Mouse (Mus musculus) CD4-positive helper T cell, adult 2 months (primary cell): ENCODE results near the gene Gngt2.
"Not testable (repeated sequence)": the region's sequence is repeated elsewhere in the genome, so short reads cannot be mapped to it uniquely, and the experiment has no call there.

Experiments used
- DNase-seq: peaks from one replicate; pipeline ENCODE4 v3.0.0-alpha.2; 2012; ENCODE audit warnings: low read depth, missing footprints, low spot score

Gngt2 gene

DNA sequence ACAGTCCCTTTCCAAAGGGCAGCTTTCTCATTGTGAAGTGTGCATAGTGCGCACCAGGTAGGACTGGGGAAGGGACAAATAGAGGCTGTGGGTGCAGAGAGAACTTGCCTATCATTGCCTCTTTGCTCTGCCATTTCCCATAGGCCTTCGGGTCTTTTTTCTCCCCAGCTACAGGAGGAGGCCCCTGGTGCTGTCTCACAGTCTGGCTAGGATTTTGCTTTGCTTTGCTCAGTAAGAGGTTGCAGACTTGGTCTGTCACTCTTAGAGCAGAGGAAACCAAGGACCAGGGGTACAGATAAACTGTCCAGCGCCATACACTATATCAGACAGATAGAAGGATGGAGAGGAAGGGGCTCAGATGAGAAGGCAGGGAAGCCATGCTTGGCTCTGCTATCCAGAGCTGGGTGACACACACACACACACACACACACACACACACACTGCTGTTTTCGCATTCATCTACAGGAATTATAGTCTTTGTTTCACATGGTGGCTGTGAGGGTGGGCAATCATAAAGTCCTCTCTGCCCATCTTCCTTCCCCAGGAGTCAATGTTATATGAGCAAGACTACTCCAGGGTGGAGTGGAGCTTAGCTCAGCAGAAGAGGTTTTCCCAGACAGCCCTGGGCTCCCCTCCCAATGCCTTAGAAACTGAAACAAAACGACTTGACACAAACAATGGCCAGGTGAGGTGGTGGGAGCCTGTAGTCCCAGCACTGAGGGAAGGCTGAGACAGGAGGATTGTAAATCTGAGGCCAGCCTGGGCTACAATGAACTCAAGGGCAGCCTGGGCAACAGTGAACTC, 3.9 kb downstream of the Gngt2 start:
- DNase-seq = no peak

DNA sequence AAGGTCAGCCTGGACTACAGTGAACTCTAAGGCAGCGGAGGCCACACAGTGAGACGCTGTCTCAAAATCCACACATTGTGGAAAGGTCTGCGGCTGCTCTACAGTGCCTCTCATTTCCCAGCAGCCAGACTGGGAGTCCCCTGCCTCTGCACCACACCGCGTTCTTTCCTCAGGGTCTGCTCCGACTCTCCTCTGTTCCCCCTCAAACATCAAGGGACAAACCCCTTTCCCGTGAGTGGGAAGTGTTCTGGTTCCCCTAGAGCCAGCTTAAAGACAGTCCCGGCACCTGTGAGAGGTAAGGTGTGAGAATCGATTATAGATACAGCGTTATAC, 4.4 kb downstream of the Gngt2 start:
- no peak for DNase-seq

DNA sequence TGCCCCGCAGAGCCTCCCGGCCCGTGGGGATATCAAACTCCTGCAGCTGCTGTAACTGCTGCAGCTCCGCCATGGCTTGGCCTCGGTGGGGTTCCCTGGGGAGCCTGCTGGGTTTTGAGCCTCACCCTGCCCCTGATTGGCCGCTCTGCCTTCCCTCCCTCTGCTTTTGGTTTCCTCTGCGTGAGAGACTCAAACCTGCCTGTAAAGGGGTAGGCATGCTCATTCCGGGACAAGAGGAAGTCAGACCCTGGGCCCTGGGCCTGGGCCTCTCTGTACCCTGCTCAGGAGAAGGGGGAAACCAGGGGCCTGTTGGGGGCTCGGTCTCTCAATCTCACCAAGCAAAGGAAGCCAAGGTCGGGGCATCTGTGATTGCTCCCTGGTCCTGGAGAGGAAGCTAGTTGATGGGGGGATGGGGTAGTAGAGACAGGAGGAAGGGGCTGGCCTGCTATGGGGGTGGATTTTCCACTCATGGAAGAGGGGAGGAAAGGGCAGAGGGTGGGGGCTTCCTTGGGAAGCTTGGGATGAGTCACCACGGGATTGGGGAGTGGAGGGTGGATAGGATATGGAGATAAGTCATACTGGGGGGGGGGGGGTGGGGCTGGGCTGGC, 5.2 kb downstream of the Gngt2 start, which contains the start of gene Abi3:
Gene Abi3, minus strand, starts transcription at position 403 of the 608 bp plus-strand sequence.
- DNase-seq = peak; percentile 70

DNA sequence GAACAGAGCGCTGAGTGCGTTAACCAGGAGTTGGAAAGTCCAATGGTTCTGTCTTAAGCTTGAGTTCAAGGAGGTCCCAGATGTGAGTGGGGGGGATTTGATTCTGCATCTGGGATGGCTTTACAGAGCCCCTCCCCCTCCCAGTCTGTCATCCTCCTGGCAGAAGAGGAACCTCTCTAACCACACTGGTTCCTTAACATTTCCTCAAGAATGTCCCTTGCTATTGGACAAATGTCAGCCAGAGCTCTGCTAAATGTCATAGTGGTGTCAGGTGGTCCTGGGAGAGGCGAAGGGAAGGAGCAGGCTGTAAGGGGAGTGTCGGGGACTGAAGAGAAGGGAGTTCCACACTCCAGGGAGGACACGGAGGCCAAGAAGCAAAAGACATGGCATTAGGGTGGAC, 5.9 kb downstream of the Gngt2 start:
- DNase-seq = no peak

DNA sequence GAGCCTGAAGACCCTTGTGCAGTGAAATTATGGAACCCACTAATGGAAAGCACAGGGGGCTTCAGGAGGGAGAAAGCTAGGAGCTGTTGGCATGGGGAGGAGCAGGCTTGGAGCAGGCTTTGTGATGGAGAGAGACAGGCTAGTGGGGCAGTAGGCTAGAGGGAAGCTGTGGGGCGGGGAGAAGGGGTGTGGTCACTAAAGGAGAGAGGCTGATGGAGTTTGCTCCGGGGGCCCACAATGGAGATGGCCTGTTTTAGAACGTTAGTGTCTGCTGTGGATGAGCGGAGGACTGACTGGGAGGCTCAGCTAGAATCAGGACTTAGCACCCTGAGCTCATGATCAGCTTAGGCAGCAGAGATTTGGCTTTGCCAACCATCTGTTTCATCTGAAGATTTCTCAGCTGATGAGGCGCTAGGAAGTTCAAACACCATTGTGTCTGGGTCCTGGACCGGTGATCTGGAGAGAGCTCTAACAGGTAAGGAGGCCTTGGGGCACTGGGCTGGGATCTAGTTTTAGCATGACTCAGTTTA, 6.5 kb downstream of the Gngt2 start:
- no peak for DNase-seq

DNA sequence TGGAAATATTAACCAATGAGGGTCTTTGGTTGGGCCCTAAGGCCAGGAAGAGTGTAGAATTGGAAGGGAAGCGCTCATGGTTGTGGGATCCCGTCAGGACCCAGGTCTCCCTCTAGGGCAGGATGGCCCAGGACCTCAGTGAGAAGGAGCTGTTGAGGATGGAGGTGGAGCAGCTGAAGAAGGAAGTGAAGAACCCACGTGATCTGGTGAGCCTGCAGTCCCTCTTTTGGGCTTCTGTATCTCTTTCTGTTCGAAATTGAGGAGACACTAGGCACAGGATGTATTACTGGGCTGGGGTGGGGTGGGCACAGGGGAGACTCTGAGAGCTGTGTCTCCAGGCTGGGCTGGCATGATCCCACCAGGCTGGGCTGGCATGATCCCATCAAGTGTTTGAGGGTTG, 7.9 kb downstream of the Gngt2 start:
- DNase-seq = no peak

DNA sequence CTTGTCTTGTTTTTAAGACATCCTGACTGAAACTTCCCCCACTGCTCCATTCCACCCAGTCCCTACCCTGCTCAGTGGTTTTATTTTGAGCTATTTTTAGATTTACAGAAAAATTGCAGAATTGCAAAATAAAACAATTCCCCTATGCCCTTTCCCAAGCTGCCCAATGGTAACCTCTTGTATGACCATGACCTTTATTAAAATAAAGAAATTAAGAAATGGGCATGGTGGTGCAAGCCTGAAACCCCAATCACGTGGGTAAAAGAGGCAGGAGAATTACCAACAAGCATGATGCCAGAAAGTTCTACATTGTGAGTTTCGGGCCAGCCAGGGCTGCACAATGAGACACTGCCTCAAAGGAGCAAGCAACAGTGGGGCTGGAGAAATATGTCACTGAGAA, 13.9 kb downstream of the Gngt2 start:
- DNase-seq = no peak

DNA sequence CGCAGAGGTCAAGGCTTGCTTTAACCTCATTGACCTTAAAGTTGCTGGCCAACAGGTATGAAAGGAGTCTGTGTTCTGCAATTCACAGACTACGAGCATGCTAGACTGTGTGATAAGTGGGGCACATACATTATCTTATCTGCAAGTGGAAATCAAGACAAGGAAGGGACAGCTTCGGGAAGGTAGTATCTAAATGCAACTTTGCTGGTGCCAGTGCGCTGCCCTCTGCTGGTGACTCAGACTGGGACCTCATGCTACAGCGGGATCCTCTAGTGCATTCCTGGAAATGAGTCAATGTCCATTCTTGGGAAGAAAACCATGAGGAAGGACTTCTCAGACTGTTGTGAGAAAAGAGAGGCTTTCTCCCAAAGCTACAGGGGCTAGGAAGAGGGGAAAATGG, 16.7 kb downstream of the Gngt2 start:
- peak; percentile 65 for DNase-seq

DNA sequence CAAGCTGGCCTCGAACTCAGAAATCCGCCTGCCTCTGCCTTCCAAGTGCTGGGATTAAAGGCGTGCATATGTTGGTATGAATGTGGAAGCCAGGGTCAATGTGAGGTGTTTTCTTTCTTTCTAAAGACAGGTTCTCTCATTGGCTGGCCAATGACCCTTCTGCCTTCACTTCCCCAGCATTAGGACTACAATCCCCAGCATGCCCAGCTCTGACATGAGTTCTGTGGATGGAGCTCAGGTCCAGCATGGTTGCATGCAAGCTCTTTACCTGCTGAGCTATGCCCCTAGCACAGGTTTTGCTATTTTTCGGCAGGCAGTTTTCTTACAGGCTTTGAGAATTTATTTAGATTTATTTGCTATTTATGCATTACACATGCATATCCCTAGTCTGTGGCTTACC, 20.3 kb downstream of the Gngt2 start:
- no peak for DNase-seq

DNA sequence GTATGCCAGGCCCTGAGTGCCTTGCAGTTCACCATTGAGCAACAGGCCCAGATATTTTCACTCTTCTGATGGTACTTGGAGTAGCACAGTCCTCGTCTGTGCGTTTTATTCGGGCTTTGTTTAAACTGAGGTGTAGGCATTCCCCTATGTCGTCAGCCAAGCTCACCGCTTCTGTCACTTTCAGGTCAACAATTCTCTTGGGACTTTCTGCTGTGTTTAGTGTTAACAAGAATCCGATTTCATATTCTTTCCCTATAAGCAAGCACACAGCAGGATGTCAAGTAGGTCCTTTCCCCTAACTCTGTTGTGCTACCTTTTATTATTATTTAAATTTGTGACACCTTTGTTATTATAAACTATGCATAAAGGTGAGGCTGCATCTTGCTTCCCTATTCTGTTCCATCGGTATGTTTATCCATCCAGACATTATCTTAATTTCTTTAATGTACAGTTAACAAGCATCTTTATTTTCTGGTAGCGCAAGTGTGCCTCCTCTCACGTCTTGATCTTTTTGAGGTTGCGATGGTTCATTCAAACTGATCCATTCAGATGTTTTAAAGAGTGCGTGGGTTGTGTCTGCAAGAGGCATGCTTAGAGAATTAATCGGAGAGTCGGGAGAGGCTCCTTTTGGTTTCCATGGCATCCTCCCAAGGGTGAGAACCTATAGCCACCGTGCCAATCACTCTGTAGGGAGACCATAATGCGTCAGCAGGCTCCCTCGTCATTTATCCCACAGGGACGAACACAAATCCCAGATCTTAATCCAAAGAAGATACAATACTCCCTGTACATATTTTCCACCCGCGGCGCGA, 20.9 kb downstream of the Gngt2 start:
- DNase-seq = no peak

DNA sequence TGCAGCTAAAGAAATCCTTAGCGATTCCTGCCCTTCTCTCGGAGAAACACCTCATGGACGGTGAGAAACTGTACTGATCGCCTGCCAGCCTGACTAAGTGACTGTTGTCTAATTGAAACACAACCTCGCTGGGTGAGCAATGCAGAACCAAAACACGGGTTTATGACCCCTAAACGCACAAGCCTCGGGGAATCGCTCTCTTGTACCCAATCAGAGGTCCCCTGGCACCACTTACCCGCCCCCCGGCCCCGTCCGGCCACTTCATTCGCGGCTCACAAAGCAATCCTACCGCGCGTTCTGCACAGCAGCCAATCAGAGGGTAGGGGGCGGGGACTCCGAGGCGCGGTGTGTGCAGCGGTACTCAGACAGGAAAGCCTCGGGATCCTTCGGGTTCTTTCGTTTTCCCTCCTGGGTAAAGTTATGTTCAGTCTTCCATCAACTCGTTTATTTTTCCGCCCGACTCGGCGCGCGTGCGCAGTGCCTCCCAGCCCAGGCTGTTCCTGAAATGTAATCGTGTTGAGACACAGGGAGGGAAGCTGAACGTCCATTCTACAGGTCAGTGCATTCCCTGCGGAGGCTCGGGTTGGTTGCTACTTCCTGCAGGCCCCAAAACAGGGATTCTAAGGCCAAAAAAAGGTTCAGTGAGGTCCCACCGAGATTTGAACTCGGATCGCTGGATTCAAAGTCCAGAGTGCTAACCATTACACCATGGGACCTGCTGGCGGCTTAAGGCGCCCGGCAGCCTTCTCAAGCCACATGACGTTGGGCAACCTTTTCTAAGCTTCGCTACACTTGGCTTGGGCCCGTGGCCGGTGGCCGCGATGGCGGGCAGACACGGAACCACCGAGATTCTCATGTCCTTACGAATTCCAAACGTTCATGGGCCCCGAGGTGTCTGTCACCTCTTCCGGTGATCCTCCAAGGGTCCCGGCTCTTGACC, 21.8 kb downstream of the Gngt2 start:
- peak; percentile 99 for DNase-seq

DNA sequence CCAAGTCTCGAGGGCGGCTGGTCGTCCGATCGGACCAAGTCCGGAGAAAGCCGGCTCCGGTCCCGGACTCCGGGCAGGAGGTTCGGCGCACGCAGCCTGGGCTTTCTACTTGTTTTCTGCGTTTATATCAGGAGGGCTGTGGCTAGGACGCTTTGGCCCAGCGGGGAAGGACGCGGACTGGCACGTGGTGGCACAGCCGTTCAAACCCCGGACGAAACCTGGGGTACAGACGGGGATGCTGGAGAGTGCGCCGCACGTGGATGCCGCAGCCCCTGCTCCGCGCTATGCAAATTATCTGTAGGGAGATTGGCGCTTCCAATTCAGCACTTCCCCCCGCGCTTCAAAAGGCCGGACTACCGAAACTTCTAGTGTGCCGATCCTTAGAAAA, 22.4 kb downstream of the Gngt2 start:
- peak; percentile 76 for DNase-seq

DNA sequence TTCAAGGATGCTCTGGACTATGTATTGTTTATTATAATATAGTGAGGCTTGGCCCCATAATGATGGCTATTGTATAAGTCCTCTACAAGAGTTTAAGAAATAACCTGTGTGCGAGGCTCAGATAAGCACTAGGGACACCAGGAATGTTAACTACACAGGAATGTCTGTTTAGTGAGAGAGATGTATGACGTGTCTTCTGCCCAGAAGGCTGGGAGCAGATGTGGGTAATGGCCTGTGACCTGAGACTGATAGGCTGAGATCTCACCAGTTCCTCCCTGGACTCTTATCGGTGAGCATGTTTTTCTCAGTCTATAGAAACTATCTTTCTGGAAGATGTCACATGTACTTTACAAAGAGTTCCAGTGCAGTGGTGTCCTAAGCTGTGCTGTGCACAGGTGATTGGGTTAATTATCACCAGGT, 23.1 kb downstream of the Gngt2 start:
- no peak for DNase-seq

DNA sequence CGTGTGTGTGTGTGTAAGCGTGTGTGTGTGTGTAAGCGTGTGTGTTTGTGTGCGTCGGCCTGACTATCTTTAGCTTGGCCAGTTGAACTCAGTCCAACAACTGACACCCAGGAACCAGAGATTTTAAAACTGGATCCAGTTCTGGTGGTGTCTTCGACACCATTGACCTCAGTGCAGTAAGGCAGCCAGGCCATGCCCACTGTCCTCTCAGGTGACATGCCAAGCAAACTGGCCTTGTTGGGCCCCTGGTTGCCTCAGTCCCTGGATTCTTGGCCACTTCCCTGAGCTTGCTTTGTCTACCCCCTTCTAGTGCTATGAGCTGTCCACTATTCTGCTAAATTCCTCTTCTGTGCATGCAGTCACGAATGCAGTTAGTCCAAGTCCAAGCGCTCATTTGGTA, 24.4 kb downstream of the Gngt2 start:
- DNase-seq = no peak

DNA sequence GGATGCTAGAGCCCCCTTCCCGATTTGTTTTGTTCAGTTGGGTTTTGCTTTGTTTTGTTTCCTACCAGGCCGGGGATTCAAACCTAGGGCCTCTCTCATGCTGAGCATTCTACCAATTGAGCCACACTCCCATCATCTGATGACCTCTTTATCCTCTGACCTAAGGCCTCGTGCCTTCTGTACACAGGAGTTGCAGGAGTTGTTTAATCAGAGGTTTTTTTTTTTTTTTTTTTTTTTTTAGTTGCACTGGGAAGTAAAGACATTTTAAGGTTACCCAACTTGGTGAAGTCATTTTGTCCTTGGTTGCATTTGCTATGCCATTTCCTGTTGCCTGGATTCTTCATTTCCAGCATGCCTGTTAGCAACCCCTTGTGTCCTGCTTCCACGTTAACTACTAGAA, 32.4 kb downstream of the Gngt2 start:
- DNase-seq = no peak

DNA sequence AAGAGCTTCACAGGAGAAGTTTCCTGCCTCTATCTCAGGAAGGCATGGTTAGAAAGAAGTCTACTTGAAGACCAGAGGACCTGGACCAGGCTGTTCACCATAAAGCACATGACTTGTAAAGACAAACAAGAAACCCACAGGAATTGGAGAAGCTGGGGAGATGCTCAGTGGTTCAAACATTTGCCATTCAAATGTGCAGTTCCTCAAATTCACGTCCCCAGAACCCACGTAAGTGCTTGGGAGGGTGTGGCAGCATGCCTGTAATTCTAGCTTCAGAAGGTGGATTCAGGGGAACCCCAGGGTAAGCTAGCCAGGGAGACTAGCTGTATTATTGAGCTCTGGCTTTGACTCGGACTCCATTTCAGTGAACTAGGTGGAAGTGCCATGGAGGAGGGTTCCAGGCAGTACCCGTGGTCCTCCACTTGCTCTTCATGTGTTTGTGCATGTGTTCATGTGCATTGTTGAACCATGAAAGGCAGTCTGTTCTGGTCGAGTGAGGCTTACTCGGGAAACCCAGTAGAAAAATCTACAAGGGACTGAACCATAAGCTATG, 33.0 kb downstream of the Gngt2 start:
- no peak for DNase-seq

DNA sequence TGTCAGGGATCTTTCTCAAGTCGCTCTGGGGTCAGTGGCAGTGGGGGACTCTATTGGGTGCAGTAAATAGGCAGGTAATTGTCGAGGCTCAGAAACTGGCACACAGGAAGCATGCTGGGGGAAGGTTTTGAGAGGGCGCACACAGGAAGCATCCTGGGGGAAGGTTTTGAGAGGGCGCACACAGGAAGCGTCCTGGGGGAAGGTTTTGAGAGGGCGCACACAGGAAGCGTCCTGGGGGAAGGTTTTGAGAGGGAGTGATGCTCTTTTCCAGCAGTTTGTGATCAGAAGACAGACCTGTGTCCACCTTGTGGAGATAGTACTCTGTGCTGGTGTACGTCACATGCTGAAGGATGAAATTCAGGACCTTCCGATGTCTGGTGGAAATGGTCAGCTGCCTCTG, 38.8 kb downstream of the Gngt2 start:
- peak; percentile 23 for DNase-seq

DNA sequence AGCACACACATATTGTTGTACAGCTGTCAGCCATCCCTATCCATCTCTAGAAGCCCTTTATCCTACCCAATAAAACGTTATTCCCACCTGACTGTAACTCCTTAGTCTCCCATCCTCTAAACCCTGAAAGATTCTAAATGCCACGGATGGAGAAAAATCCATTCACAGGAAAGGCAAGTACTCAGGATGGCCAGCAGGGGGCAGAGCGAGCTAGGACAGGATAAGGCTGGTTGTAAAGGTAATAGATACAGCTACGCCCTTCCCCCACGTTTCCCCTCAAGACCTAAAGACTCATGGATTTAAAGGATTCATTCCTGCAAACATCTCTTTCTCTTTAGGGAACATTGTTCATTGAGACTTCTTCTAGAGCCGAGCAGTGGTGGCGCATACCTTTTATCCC, 39.3 kb downstream of the Gngt2 start:
- DNase-seq = peak; percentile 58

DNA sequence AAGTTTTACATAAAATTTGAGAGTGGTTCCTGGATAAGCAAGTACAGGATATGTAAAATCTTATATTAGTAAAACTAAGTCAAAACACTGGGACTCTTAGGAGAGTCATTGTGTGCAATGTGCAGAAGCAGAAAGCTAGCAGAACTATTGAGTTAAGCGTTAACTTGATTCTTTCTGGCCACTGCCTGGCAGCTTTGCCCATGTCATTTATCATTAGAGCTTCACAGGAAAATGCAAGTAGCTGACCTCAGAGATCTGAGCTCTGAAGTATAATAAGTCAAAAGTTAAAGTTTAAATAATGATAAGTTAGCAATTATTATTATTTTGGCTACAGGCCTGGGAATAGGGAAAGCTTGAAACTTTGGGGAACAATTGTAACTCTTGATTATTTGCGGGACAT, 42.8 kb downstream of the Gngt2 start:
- DNase-seq = not testable (repeated sequence)

DNA sequence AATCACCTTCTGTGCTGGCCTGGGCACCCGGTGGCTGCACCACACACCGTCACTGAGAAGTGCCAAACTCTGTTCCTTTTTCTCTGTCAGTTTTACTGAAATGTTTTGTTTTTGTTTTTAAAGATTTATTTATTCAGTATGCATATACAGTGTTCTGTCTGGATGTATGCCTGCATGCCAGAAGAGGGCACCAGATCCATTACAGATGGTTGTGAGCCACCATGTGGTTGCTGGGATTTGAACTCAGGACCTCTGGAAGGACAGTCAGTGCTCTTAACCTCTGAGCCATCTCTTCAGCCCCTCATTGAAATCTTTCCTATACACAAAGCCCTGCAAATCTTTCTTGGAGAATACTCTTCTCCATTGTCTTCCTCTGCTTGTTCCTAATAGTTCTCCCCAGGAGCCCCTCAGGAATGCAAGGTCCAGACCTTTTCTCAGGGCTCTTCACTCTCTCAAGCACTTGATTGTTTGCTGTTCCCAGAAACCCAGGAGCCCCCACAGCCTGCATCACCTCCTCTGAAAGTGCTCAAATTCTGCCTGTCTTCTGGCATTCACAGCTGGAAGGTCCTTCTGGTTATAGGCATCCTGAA, 53.5 kb downstream of the Gngt2 start:
- no peak for DNase-seq
